Mouse (Mus musculus): ENCODE results near the gene Ushbp1. TPM values are rescaled to one million over a fixed set of nuclear protein-coding genes. Genes with fewer than 3 reads are reported as not detected.

Ushbp1 gene
- polyA plus RNA-seq, 1 experiment: 7.8 TPM

DNA sequence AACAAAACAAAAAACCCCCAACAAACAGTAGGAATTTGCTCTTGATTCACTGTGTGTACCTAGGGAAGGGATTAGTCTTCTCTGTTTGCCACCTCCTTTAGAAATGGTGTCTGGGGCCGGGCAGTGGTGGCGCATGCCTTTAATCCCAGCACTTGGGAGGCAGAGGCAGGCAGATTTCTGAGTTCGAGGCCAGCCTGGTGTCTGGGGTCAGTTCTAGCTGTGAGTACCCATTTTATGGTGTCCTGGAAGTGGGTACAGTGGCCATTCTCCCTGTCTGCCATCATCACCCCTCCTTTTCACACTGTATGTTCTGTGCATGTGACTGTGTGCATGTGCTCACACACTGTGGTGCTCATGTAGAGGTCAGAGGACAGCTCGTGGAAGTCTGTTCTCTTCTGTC, 12.6 kb upstream of the Ushbp1 start:
- H3K36me3 ChIP-seq (ENCODE audit: control insufficient read depth, insufficient read depth, low read length): 0 out of 2 replicates have a peak, but pooled peaks cover 2% of the 10 kb centered on the region
- peaks cover 32% of the 10 kb centered on the region for H3K4me1 ChIP-seq (ENCODE audit: control insufficient read depth, insufficient read depth, insufficient read length, low read length)
- no peak overlapping the region for H3K27ac ChIP-seq (ENCODE audit: insufficient read depth, low read depth, low read length)
- no peak for TF ChIP-seq CTCF (IDR thresholded peaks at IDR 0.05; ENCODE audit: extremely low read depth, insufficient read length, insufficient replicate concordance, low read depth, low read length)
- no peak for TF ChIP-seq POLR2A (IDR thresholded peaks at IDR 0.05; ENCODE audit: low read depth, low read length)
- WGBS: 90% methylated on average over 4 of the region's 4 CpGs
- H3K27me3 ChIP-seq (ENCODE audit: control insufficient read depth, insufficient read depth, low read length): no peaks in the 10 kb centered on the region
- no peak overlapping the region for H3K4me3 ChIP-seq (ENCODE audit: low read depth, low read length)

DNA sequence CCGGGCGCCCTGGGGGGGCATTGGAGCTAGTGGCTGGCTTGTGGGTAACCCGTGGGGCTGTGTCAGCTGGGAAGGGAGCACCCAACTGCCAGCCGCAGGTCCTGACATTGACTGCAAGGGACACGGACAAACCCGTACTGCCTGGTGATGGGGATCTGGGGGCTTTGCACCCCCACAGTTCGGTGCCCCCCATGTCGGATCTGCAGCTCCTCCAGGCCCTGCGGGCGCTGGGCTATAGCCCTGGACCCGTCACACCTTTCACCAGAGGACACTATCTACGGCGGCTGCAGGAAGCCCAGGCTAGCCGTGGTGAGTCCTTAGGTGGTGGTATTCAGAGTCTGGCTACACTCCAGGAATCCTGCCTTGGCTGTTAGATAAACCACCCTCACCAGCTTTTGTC, 11.8 kb upstream of the Ushbp1 start:
- no peak for TF ChIP-seq POLR2A (IDR thresholded peaks at IDR 0.05; ENCODE audit: low read depth, low read length)
- no peak for TF ChIP-seq CTCF (IDR thresholded peaks at IDR 0.05; ENCODE audit: extremely low read depth, insufficient read length, insufficient replicate concordance, low read depth, low read length)
- H3K36me3 ChIP-seq (ENCODE audit: control insufficient read depth, insufficient read depth, low read length): 0 out of 2 replicates have a peak, but pooled peaks cover 2% of the 10 kb centered on the region
- 92% methylated on average over 14 of the region's 14 CpGs for WGBS
- H3K27ac ChIP-seq (ENCODE audit: insufficient read depth, low read depth, low read length): no peak overlapping the region
- H3K27me3 ChIP-seq (ENCODE audit: control insufficient read depth, insufficient read depth, low read length): no peaks in the 10 kb centered on the region
- peaks cover 40% of the 10 kb centered on the region for H3K4me1 ChIP-seq (ENCODE audit: control insufficient read depth, insufficient read depth, insufficient read length, low read length)
- no peak overlapping the region for H3K4me3 ChIP-seq (ENCODE audit: low read depth, low read length)

DNA sequence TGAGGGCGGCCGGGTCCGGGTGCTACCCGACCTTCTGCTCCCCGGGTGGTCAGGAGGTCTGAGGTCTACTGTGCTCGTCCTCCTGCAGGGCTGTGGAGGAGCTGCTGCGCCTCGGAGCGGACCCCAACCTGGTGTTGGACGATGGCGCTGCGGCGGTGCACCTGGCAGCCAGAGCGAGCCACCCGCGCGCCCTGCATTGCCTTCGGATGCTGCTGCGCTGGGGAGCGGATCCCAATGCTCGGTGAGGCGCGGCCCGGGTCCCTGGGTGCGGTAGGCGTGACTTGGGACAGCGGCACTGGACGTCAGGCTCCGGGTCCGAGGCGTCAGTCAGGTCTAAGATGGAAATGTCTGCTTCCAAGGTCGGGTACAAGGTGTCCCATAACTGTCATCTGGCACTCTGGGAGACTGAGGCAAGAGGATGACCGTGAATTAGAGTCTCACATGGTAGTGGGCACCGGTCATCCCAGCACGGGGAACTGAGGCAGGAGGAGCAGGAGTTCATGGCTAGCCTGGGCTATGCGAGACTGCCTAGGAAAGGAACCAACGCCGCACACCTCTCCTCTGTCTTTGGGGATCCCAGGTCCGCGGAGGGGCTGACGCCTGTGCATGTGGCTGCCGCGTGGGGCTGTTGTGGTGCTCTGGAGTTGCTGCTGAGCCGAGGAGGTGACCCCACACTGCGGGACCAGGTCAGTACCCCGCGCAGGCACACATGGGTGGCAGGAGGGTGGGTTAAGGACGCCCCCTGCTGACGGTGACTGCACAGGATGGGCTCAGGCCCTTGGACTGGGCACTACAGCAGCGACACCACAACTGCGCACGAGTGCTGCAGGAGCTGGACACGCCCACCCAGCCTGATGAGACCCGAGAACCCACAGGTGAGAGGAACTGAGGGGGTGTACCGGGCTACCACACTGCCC, 10.8 kb upstream of the Ushbp1 start:
- Histone ChIP-seq H3K36me3 (ENCODE audit: control insufficient read depth, insufficient read depth, low read length) (0 out of 2 replicates have a peak, but pooled peaks cover 2% of the 10 kb centered on the region), H3K27me3 (ENCODE audit: control insufficient read depth, insufficient read depth, low read length) (no peaks in the 10 kb centered on the region), H3K4me1 (ENCODE audit: control insufficient read depth, insufficient read depth, insufficient read length, low read length) (peaks cover 37% of the 10 kb centered on the region), H3K27ac (ENCODE audit: insufficient read depth, low read depth, low read length) (no peak overlapping the region), H3K4me3 (ENCODE audit: low read depth, low read length) (peak overlapping the region; percentile 68)
- WGBS: under 1% methylated on average over 55 of the region's 55 CpGs
- TF ChIP-seq POLR2A (IDR thresholded peaks at IDR 0.05; ENCODE audit: low read depth, low read length) (no peak), CTCF (IDR thresholded peaks at IDR 0.05; ENCODE audit: extremely low read depth, insufficient read length, insufficient replicate concordance, low read depth, low read length) (peak; percentile 68)

DNA sequence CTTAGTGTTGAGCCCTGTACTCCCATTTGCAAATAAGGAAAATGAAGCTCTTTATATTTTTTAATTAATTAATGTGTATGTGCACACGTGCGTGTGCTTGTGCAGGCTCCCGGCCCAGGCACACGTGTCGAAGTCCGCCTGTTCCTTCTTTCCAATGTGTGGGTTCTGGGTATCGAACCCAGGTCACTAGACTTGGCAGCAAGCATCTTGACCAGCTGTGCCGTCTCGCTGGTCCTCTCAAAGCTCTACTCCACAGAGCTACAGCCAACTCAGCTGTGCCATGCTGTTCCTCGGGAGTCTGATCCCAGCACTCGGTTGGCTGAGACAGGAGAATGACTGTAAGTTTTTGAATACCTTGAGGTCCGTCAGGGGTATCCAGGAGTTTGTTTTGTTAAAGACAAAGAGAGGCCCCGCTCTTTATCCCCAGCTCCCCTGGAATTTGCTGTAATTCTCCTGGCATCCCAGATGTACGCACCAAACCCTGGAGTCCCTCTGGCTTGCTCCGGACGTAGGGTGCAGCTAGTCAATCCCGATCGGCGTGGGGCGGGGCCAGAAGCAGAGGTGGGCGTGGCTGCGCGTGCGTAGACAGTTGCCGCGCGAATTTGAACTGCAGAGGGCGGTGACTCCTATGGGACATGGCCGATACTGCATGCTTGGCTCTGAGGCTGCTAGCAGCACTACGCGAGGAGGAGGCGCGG, 9.9 kb upstream of the Ushbp1 start, which contains the start of gene Ankle1:
Gene Ankle1 (plus strand): TSS at position 610 of the 698 bp plus-strand sequence.
- Histone ChIP-seq H3K27me3 (ENCODE audit: control insufficient read depth, insufficient read depth, low read length) (no peaks in the 10 kb centered on the region), H3K36me3 (ENCODE audit: control insufficient read depth, insufficient read depth, low read length) (0 out of 2 replicates have a peak, but pooled peaks cover 2% of the 10 kb centered on the region), H3K4me3 (ENCODE audit: low read depth, low read length) (peak within 1 kb of the TSS; percentile 68), H3K4me1 (ENCODE audit: control insufficient read depth, insufficient read depth, insufficient read length, low read length) (peaks cover 36% of the 10 kb centered on the region), H3K27ac (ENCODE audit: insufficient read depth, low read depth, low read length) (no peak within 1 kb of the TSS)
- WGBS: 9% methylated on average over 33 of the region's 33 CpGs
- TF ChIP-seq POLR2A (IDR thresholded peaks at IDR 0.05; ENCODE audit: low read depth, low read length) (peak; percentile 70; the same call in 1 of the 2 replicates), CTCF (IDR thresholded peaks at IDR 0.05; ENCODE audit: extremely low read depth, insufficient read length, insufficient replicate concordance, low read depth, low read length) (peak; percentile 46; the same call in 1 of the 2 replicates)

DNA sequence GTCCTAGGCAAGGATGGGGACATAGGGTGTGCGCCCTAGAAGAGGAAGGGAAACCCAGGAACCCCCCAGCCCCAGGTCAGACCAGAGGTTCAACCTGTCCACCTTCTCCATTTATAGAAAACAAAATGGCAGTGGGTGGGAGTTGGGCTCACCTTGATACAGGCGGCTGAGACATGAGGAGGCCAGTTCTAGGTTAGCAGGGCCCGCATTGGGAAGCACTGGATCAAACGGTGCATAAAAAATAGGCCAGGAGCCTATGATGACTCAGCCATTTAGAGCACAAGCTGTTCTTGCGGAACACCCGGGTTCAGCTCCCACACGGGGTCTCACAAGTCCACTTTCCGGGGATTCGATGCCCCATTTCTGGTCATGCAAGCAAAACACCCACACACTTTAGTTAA, 9.3 kb upstream of the Ushbp1 start:
- Histone ChIP-seq H3K27me3 (ENCODE audit: control insufficient read depth, insufficient read depth, low read length) (no peaks in the 10 kb centered on the region), H3K27ac (ENCODE audit: insufficient read depth, low read depth, low read length) (no peak overlapping the region), H3K4me1 (ENCODE audit: control insufficient read depth, insufficient read depth, insufficient read length, low read length) (peaks cover 36% of the 10 kb centered on the region), H3K4me3 (ENCODE audit: low read depth, low read length) (no peak overlapping the region), H3K36me3 (ENCODE audit: control insufficient read depth, insufficient read depth, low read length) (peaks cover 2% of the 10 kb centered on the region; the same call in 1 of the 2 replicates)
- TF ChIP-seq POLR2A (IDR thresholded peaks at IDR 0.05; ENCODE audit: low read depth, low read length): no peak
- TF ChIP-seq CTCF (IDR thresholded peaks at IDR 0.05; ENCODE audit: extremely low read depth, insufficient read length, insufficient replicate concordance, low read depth, low read length): no peak
- 76% methylated on average over 9 of the region's 9 CpGs for WGBS

DNA sequence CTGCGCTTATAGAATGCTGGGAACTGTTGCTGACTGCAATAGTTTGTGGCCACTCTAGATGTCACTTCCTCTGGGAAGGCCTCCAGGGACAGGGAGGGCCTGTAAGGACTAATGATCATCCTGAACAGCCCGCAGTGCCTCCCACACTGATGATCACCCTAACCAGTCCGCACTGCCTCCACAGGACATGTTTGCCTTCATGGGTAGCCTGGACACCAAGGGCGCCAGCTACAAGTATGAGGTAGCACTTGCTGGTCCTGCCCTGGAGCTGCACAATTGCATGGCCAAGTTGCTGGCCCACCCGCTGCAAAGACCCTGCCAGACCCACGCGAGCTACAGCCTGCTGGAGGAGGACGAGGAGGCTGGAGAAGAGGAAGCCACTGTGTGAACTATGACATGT, 8.4 kb upstream of the Ushbp1 start:
- Histone ChIP-seq H3K27me3 (ENCODE audit: control insufficient read depth, insufficient read depth, low read length) (no peaks in the 10 kb centered on the region), H3K36me3 (ENCODE audit: control insufficient read depth, insufficient read depth, low read length) (peaks cover 6% of the 10 kb centered on the region; the same call in 1 of the 2 replicates), H3K4me1 (ENCODE audit: control insufficient read depth, insufficient read depth, insufficient read length, low read length) (peaks cover 36% of the 10 kb centered on the region), H3K27ac (ENCODE audit: insufficient read depth, low read depth, low read length) (0 out of 2 replicates have a peak overlapping the region, but pooled peaks have one; percentile 49), H3K4me3 (ENCODE audit: low read depth, low read length) (no peak overlapping the region)
- TF ChIP-seq POLR2A (IDR thresholded peaks at IDR 0.05; ENCODE audit: low read depth, low read length) (no peak), CTCF (IDR thresholded peaks at IDR 0.05; ENCODE audit: extremely low read depth, insufficient read length, insufficient replicate concordance, low read depth, low read length) (no peak)
- WGBS: 86% methylated on average over 8 of the region's 8 CpGs
